Mouse (Mus musculus) heart, embryonic 10.5 days (tissue): ENCODE data around the gene Cd80. TPM values are rescaled to one million over a fixed set of nuclear protein-coding genes. Genes with fewer than 3 reads are reported as not detected.
A peak's percentile ranks its signal among the peaks of the same experiment; 100 is the strongest.

Experiments
- DNase-seq: peaks from one replicate; pipeline ENCODE4 v3.0.0-alpha.2; 2017; ENCODE audit warnings: low spot score
- H3K27ac ChIP-seq: fragments of 300-500 bp; sonication (generic); 2 replicates; pipeline ENCODE4 v1.5.1; 2016; ENCODE audit warnings: mild to moderate bottlenecking
- H3K27me3 ChIP-seq: fragments of 300-500 bp; sonication (generic); 2 replicates; pipeline ENCODE4 v1.6.1; 2016; ENCODE audit warnings: mild to moderate bottlenecking; ENCODE audit not compliant: poor library complexity, insufficient read depth, severe bottlenecking
- H3K36me3 ChIP-seq: fragments of 300-500 bp; sonication (generic); 2 replicates; pipeline ENCODE4 v1.6.1; 2016; ENCODE audit warnings: mild to moderate bottlenecking, moderate library complexity
- H3K4me1 ChIP-seq: fragments of 300-500 bp; sonication (generic); 2 replicates; pipeline ENCODE4 v1.6.1; 2016; ENCODE audit warnings: mild to moderate bottlenecking
- H3K4me3 ChIP-seq: fragments of 300-500 bp; sonication (generic); 2 replicates; pipeline ENCODE4 v1.5.1; 2016; ENCODE audit warnings: mild to moderate bottlenecking, moderate library complexity
- H3K9me3 ChIP-seq: fragments of 300-500 bp; sonication (generic); 2 replicates; pipeline ENCODE4 v1.6.1; 2016; ENCODE audit warnings: mild to moderate bottlenecking, moderate library complexity
- WGBS: fragments of 180-500 bp; shearing (Covaris S2); methylation state at CpG from one replicate; pipeline ENCODE4 v1.1.7; 2016; 5-methylcytosine and 5-hydroxymethylcytosine counted together
- polyA plus RNA-seq: library from polyadenylated mRNA; unstranded; fragments of >200 nt; fragmentation: Nextera tagmentation; extraction: Ambion mirVana; gene quantifications from 2 replicates; pipeline ENCODE4 v1.2.1, GENCODE M21; 2016

Gene Cd80
- polyA plus RNA-seq, 1 experiment from 2014 or later = 0.45 TPM

GRCm38 (mm10) chr16:38521211-38521987 is 66.0 kb downstream of the Cd80 start:
- peaks cover 39% of the 10 kb centered on the region for H3K36me3 ChIP-seq
- H3K4me3 ChIP-seq = peak overlapping the region; percentile 97
- no peaks in the 10 kb centered on the region for H3K27me3 ChIP-seq
- 32% methylated on average over 8 of the region's 8 CpGs for WGBS
- peaks cover 15% of the 10 kb centered on the region; the same call in 1 of the 2 replicates for H3K4me1 ChIP-seq
- peak overlapping the region; percentile 97; the same call in 1 of the 2 replicates for H3K27ac ChIP-seq
- H3K9me3 ChIP-seq = no peaks in the 10 kb centered on the region
- no peak for DNase-seq

GRCm38 (mm10) chr16:38522129-38523084 is 67.0 kb downstream of the Cd80 start, which contains the start of gene Timmdc1:
Gene Timmdc1 (minus strand): TSS chr16:38522663.
- WGBS = under 1% methylated on average over 73 of the region's 73 CpGs
- peak; percentile 98 for DNase-seq
- Histone ChIP-seq H3K9me3 (no peaks in the 10 kb centered on the region), H3K27me3 (no peaks in the 10 kb centered on the region), H3K36me3 (peaks cover 40% of the 10 kb centered on the region), H3K27ac (peak within 1 kb of the TSS; percentile 97), H3K4me1 (peaks cover 15% of the 10 kb centered on the region; the same call in 1 of the 2 replicates), H3K4me3 (peak within 1 kb of the TSS; percentile 97)

GRCm38 (mm10) chr16:38526264-38526663 is 70.9 kb downstream of the Cd80 start:
- Histone ChIP-seq H3K9me3 (no peaks in the 10 kb centered on the region), H3K36me3 (peaks cover 61% of the 10 kb centered on the region), H3K27ac (no peak overlapping the region), H3K4me1 (peaks cover 11% of the 10 kb centered on the region; the same call in 1 of the 2 replicates), H3K4me3 (no peak overlapping the region), H3K27me3 (no peaks in the 10 kb centered on the region)
- 79% methylated on average over 6 of the region's 6 CpGs for WGBS
- DNase-seq = no peak

GRCm38 (mm10) chr16:38536544-38537146 is 81.3 kb downstream of the Cd80 start:
- DNase-seq = peak; percentile 86
- no peak overlapping the region for H3K4me3 ChIP-seq
- no peaks in the 10 kb centered on the region for H3K27me3 ChIP-seq
- H3K4me1 ChIP-seq = no peaks in the 10 kb centered on the region
- no peak overlapping the region for H3K27ac ChIP-seq
- 48% methylated on average over 8 of the region's 8 CpGs for WGBS
- no peaks in the 10 kb centered on the region for H3K9me3 ChIP-seq
- H3K36me3 ChIP-seq = peaks cover 72% of the 10 kb centered on the region

GRCm38 (mm10) chr16:38538716-38539380 is 83.5 kb downstream of the Cd80 start:
- Histone ChIP-seq H3K27me3 (no peaks in the 10 kb centered on the region), H3K4me1 (no peaks in the 10 kb centered on the region), H3K27ac (no peak overlapping the region), H3K9me3 (no peaks in the 10 kb centered on the region), H3K4me3 (no peak overlapping the region), H3K36me3 (peaks cover 72% of the 10 kb centered on the region)
- WGBS = 86% methylated on average over 13 of the region's 13 CpGs
- no peak for DNase-seq

Other genes with a start within 250 kb of the Cd80 start
- gene Nr1i2, start 160.7 kb upstream of the Cd80 start, polyA plus RNA-seq = 0.08 TPM in 1 of 2 replicates, not detected in the other
- 0.06 and 0.12 TPM in 2 replicates for gene Maats1, start 113.4 kb upstream of the Cd80 start, polyA plus RNA-seq
- gene Cox17, start 108.6 kb upstream of the Cd80 start, polyA plus RNA-seq = 287 and 339 TPM in 2 replicates
- gene Gm21987, start 108.5 kb upstream of the Cd80 start, polyA plus RNA-seq = 1.3 and 4.6 TPM in 2 replicates
- gene Popdc2, start 93.4 kb upstream of the Cd80 start, polyA plus RNA-seq = 230 and 378 TPM in 2 replicates
- 0.19 and 0.37 TPM in 2 replicates for gene Pla1a, start 22.4 kb upstream of the Cd80 start, polyA plus RNA-seq
- gene Adprh, start 2.9 kb upstream of the Cd80 start, polyA plus RNA-seq = 127 TPM in 2 replicates
- gene Timmdc1, start 67.1 kb downstream of the Cd80 start, polyA plus RNA-seq = 25.1 and 39.3 TPM in 2 replicates
- 40.2 and 50.6 TPM in 2 replicates for gene Poglut1, start 94.7 kb downstream of the Cd80 start, polyA plus RNA-seq
- gene Tmem39a, start 103.1 kb downstream of the Cd80 start, polyA plus RNA-seq = 76.1 and 105 TPM in 2 replicates